Mouse (Mus musculus): ENCODE measurements around the gene Eme1.

The Eme1 gene

DNA sequence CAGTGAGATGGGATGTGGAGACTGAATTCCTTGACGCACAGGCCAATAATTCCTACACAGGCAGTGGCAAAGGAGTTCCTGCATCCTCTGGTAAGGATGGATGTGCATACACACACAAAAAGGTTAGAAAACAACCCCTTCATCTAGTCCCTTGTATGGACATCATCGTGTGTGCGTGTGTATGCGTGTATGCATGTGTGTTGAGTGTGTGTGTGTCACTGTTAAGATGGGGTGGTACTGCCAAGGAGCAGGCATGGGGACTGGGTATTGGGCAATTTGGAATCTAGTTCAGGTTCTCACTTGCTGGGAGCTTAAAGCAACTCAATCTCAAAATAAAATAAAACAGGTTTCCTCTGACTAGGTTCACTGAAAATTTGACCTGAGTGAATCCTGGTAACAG, 7.3 kb downstream of the Eme1 start:
- no peak for DNase-seq (ENCODE audit: low read depth, low spot score)

DNA sequence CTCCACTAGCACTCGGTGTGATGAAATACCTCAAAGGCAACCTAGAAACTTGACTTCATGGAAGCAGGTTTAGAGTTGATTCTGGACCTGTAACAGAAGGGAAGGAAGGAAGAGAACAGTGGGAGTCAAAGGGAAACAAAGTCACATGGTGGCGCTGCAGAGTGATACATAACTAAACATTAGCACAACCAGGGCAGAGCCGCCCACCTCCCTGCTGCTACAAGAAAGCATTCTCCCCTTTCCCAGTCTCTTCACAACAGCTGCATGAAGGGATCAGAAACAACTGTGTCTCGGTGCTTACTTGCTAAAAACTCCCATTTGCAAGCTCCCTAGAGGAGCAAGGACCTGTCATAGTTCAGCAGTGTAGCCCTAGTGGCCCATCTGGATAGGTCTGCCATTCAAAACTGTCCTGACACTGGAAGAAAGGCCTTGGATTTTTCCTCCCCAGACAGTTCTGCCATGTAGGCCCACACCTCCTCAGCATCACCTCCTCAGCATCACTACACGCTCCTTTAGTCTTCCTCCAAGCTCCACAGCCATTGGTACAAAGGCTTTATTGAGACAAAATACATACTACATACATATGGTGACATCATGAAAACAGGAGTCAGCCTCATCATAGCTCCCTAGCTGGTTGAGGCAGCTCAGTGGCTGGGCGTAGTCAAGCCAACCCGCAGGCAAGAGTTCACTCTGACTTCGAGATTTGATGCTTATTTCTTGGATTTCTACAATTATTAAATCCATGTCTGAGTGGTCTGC, 9.1 kb downstream of the Eme1 start:
- no peak for DNase-seq (ENCODE audit: low read depth, low spot score)

DNA sequence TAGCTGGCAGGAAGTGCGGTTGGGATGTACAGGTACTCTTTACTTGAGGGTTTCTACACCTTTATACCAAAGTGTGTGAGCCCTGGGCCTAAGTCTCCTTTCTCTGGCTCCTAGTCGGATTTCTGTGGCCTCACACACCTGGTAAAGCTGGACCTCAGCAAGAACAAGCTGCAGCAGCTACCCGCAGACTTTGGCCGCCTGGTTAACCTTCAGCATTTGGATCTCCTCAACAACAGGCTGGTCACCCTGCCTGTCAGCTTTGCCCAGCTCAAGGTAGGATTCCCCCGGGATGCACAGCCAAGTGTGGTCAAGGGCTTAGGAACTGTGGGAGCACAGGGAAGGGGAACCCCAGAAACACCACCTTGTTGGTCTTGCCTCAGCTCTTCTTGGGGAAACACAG, 19.3 kb downstream of the Eme1 start:
- no peak for DNase-seq (ENCODE audit: low read depth, low spot score)

DNA sequence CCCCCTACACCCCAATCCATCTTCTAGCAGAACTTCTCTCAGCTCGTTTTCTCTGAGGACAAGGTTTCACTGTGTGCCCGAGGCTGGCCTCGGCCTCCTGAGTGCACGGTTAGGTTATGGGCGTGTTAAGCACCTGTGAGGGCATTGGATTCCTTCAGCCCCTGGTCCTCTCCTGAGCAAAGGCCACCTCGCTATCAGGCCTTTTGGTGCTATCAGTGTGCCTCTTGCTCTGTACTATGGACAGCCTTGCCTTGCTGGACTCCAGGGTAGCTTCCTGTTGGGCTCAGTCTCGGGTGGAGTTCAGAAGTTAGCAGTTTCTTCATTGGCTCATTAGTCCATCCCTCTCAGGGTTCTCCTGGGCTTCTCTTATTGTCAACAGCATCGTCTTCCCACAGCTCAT, 20.8 kb downstream of the Eme1 start:
- DNase-seq (ENCODE audit: low read depth, low spot score): no peak

DNA sequence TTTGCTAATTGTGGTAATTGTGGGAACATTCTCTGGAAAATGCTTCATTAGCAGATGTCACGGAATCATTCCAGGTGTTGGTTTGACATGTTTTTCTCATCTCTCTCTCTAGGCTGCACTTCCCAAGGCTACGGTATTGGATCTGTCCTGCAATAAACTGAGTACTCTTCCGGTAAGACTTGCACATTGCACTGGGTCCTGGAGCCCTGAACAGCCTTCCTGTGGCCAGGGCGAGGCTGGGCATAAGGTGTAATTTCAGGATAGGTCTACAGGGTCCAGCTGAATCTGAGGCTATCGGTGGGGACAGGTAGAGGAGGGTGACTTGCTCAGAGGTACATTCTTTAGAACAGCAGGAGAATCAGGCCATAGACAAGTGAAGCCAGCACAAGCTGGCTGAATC, 21.8 kb downstream of the Eme1 start:
- DNase-seq (ENCODE audit: low read depth, low spot score): no peak

DNA sequence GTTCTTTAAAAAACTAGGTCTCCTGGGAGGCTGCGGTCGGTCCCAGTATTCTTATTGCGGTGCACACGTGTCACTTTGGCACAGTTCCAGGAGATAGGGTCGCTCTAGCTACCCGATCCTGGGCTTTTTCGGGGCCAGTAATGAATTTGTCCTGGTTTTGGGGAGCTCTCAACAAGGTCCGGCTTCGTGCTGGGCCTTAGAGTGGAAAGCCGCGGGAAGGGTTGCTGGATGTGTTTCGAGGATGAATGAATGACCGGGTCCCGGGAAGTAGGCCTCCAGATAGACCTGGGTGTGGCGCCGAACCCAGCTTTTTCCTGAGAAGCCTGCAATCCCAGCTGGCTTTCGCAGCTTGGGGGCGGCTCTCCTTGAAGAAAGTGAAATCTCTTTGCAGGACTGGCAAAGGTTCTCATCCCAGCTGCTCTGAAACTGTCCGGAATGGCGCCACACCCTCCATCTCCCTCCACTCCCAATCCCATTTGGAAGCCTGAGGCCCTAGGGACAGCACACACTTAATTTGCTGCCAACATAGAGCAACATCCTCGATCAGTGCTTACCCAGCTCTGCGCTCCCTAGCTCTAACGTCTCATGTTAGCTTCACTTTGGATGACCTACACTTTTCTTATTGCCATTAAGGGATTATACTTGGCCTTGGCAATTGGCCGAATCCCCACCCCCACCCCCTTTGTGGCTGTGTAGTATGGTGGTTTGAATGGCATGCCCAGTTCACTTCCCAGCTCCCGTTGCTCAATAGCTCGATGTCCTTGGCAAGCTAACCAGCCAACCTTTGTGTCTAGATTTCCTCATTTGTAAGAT, 23.4 kb downstream of the Eme1 start:
- no peak for DNase-seq (ENCODE audit: low read depth, low spot score)

DNA sequence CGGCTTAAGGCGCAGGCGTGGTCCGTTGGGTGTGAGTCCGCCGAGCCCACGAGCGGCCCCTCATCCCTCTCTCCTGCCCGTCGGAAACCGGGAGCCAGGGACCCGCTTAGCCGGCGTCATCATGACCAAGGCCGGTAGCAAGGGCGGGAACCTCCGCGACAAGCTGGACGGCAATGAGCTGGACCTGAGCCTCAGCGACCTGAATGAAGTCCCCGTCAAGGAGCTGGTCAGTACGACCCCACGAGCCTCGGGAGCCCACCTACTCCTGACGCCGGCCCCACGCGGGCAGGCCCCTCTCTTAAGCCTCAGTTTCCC, 23.9 kb downstream of the Eme1 start:
- DNase-seq (ENCODE audit: low read depth, low spot score): no peak

DNA sequence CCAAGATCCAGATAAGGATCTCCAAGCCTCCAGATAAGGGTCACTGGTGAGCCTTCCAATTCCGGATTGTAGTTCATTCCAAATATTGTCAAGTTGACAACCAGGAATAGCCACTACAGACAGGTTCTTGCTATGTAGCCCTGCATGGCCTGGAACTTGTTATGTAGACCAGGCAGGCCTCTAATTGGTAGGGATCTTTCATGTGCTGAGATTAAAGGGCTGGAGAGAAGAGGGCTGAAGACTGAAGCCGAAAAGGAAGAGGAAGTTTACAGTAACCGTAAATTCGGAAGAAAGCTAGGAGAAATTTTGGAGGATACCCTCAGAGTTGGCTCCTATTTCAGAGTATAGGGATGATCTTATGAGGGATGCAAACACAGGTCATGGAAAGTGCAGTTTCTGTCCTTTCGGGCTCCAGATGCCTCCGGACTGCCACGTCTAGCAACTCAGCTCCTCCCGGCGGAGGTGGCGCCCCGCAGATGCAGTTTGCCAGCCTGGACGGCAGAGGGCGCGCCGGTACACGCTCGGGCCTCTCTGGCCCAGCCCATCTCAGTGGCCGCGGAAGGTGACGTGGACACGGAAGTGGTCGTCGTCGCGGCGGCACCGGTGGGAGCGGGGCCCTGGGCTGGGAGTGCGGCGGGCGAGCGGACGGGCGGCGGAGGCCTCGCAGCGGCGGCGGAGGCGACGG, 24.4 kb downstream of the Eme1 start, which contains the start of gene Lrrc59:
TSS of gene Lrrc59 (plus strand) at position 569 of the 685 bp plus-strand sequence.
- peak; percentile 83 for DNase-seq (ENCODE audit: low read depth, low spot score)

DNA sequence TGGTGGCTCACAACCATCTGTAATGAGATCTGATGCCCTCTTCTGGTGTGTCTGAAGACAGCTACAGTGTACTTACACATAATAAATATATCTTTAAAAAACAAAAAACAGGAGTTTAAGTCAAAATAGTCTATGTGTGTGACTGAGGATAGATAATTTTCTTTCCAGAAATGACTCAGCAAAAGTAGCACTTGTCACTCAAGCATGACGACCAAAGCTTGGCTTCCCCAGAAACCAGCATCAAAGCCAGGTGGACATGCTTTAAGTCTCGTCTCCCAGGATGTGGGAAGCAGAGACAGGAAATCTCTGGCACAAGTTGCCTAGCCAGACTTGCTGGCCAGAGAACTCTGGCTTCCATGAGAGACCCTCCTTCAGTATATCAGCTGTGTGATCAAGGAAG, 31.6 kb downstream of the Eme1 start:
- DNase-seq (ENCODE audit: low read depth, low spot score): no peak

DNA sequence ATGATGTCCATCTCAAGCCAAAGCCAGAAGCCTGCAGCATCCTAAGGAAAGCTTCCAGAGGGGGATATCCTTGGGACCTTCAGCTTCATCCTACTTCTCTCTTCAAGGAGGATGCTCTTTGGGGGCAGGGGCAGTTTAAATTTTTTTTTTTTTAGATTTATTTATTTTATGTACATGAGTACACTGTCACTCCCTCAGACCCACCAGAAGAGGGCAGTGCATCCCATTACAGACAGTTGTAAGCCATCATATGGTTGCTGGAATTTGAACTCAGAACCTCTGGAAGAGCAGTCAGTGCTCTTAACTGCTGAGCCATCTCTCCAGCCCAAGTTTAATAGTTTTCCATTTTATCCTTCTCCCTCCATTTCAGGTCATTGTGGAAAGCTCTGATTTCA, 32.3 kb downstream of the Eme1 start:
- no peak for DNase-seq (ENCODE audit: low read depth, low spot score)

DNA sequence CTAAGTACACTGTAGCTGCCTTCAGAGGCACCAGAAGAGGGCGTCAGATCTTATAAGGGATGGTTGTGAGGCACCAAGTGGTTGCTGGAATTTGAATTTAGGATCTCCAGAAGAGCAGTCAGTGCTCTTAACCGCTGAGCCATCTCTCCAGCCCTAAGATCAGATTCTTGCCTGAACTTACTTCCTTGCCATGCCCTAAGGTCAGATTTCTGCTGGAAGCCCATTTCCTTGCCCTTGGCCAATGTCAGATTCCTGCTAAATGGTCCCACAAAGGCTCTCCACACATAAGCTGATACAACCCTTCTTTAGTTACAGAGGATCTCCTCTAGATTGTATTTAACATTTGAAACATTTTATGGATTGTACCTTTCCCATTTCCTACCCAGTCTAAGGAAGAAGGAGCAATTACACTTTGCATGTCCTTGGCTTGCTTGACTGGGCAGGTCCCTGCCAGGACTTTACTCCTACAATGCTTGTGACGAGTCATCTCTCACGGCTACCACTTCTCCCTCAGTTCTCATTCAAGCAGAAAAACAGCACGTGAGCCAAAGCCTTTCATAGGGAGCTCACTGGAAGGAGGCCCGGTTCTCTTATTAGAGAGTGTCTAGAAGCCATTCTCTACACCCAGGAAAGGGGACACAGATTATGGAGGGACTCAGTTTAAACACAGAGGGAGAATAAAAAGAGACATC, 32.9 kb downstream of the Eme1 start:
- no peak for DNase-seq (ENCODE audit: low read depth, low spot score)

DNA sequence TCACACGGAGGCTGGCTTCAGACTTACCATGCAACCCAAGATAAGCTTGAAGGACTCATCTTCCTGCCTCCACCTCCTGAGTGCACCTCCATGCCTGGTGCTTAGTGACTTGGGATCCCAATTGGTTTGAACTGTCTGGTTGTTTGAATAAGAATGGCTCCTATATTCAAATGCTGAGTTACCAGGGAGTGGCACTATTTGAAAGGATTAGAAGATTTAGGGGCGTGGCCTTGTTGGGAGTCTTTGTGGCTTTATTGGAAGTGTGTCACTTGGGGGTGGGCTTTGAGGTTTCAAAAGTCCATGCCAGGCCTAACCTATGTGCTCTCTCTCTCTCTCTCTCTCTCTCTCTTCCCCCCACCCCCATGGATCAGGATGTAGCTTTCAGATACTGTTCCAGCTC, 36.1 kb downstream of the Eme1 start:
- DNase-seq (ENCODE audit: low read depth, low spot score): no peak

DNA sequence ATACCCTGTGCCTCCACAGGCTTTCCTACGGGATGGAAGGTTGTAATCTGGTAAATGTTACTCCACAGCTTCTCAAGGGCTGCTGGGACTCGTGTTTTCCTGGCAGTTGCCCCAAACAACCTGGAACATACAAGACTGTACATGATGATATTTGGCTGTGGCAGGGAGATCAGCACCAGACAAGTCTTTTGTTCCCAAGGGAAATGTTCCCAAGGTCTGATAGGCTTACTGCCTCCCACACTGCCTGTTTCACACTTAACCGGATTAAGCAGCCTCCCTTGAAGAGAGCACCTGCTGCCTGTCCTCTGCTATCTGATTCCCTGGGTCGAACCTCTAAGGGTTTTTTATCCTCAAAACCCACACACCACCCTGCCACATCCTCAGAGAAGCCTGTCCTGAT, 38.3 kb downstream of the Eme1 start:
- no peak for DNase-seq (ENCODE audit: low read depth, low spot score)

DNA sequence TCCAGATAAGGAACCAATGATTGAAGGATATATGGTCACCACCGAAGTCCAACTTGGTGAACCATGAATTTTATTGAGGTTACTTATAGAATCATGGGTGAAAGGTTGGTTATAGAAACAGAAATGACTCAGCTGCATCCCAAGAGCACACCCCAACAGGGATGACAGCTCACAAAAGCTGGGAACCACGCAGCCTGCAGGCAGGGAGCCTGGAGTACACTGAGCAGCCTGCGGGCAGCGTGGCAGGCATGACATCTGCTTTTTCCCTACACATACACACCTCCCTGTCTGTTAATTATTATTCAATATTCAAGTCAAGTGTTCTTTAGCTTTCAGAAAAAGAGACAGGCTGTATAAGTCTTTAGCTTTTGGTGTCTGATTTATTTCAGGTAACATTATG, 39.2 kb downstream of the Eme1 start:
- no peak for DNase-seq (ENCODE audit: low read depth, low spot score)

DNA sequence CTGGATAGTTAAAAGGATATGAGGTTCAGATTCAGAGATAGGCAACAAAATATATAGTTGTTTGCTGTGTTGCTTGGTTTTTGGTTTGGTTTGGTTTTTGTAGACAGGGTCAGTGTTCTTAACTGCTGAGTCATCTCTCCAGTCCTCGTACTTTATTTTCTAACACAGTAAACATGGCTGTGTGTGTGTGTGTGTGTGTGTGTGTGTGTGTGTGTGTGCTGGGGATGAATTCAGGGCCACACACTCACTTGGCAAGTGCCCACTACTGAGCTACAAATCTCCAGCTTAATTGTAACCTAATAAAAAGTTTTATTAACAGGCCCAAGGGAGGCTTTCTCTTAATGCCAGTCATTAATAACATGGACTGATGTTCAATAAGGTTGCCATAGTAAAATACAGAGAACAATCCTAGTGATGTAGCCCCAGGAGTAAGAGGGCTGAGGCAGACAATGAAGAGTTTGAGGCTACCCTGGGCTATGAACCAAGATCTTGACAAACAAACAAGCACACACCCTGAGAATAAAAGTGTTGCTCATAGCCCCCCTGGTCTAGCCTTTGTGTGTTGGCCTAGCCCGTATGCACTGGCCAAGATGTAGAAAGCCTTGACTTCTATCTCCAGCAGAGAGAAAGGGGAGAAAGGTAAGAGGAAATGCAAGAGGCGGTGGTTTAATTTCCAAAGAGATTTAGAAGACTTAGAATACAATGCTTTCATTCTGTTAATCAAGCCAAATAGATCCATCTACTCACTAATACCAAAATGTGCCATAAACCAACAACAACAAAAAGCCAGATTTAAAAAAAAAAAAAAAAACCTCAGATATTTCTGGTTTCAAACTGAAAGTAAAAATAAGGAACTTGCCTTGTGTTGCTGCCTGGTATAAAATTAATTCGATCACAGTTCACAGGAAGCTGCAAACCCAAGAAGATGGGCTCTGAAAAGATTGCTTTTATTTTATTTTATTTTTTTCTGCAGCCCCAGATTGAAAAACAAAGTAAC, 42.7 kb downstream of the Eme1 start:
- no peak for DNase-seq (ENCODE audit: low read depth, low spot score)

DNA sequence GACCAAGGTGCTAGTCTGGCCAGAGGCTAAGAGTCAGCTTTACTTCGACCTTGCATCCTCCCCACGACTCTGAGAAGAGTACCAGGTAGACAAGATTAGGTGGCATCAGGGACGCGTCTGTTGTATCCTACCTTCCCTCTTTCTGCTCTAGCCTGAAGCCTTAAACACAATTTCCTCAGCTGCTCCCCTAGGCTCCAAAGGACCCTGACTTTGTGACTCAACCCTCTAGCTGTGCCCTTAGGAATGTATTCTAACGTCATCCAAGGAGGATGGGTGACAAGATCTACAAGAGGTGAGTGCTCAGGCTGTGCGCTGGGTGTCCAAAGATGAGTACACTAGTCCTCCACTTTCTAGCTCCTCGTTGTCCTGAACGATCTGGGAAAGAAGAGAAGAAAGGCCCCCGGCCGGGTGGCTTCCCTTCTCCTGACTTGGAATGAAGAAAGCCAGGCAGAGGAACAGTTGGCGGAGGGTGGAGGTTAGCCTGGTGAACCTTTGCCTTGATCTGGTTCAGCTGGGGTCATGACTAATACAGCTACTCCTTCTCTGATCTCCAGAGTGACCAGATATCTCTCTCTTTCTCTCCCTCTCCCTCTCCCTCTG, 51.3 kb downstream of the Eme1 start:
- DNase-seq (ENCODE audit: low read depth, low spot score): no peak

DNA sequence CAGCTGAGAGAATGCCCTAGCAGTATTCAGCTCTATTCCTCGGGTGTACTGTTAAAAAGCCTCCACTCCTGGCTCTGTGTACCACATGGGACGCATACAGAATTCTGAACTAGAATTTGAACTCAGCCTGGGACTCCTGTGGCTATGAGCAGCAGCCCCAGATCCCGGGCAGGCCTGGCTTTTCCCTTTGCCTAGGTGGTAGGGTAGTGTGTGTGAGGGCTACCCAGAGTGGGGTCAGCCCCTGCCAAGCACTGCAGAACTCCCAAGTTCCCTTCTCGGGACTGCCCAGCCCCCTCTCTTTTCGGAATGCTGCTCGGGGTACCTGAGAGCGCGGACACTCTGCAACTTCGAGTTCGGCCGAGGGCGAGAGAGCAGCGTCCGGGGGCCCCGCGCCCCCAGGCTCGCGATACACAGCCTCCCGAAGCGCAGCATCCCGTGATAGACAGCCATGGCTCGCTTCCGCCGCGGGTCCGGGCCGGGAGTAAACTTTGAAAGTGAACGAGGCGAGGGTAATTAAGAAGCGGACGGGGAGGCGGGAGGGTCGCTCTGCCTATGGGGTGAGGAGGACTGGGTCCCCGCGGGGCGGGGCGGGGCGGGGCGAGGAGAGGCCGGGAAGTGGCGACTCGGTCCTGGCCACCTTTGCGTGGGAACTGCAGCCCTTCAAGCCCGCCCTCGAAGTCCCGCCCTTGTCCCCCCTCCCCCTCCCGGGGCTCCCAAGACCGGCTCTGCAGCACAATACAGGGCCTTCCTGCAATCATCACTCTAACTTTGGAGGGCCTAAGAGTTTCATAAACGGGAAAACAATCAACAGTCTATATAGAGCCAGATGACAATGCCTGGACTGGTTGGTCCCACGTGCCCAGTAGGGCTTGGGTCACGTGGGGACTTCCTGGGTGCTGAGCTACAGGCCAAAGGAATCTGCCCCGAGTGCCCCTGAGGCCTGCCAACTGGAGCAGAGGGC, 52.2 kb downstream of the Eme1 start, which contains the start of gene Acsf2:
TSS of gene Acsf2 (minus strand) at position 551 of the 961 bp plus-strand sequence.
- peak; percentile 61 for DNase-seq (ENCODE audit: low read depth, low spot score)

DNA sequence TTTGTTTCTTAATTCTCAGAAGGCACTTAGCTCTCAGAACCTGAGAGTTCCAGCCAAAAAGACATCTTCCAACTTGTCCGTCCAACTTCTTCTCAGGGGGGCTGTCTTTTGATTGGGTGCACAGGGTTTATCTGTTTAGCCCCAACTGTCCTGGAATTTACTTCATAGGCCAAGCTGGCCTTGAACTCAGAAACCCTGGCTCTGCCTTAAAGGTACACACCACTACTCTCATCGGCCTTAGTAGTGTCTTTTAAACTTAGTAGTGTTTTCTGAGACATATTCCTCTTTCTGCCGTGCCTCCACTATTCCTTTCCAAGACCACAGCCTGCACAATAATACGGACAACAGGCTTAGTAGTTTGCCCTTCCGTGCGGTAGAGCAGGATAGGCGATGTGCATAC, 53.3 kb downstream of the Eme1 start:
- no peak for DNase-seq (ENCODE audit: low read depth, low spot score)

DNA sequence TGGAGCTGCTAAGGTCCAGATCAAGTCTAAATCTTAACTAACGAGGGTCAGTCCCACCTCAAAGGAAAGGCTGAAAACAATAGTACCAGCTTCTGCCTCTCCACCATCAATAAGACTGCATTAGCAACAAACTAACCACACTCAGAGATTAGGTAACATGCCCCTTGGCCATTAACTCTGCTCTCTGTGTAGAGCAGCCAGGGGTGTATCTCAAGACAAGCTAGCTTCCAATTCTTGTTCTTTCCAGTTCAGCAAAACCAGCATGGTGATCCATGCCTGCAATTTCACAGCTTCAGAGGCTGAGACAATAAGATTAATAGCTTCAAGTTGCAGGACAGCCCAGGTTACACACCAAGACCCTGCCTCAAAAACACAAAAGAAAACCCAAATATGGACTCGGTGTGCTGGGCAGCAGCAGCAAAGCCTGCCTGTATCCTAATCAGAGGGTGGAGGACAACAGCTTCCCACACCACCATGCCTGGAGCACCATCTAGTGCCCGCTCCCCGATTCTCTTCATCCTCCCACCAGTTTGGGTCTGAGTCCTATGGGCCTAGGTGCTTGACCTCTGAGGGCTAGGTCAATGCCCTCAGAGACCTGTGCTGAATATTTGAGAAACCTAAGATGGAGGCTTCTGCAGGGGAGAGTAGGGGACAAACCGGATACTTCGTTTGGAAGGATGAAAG, 55.2 kb downstream of the Eme1 start:
- no peak for DNase-seq (ENCODE audit: low read depth, low spot score)

Measured in WW6 (cell line).